Mouse (Mus musculus): ENCODE measurements around the gene Nol9. TPM values are rescaled to one million over a fixed set of nuclear protein-coding genes. Genes with fewer than 3 reads are reported as not detected.
"Not testable (repeated sequence)": the region's sequence is repeated elsewhere in the genome, so short reads cannot be mapped to it uniquely, and the experiment has no call there.

The Nol9 gene
- polyA plus RNA-seq, 1 experiment from 2014 or later = 28.3 TPM

- WGBS = 68% methylated on average over 15 of the region's 15 CpGs
Observed at GRCm38 (mm10) chr4:152028456-152028855, 10.7 kb upstream of the Nol9 start.

GRCm38 (mm10) chr4:152029087-152029486, 10.0 kb upstream of the Nol9 start:
- Histone ChIP-seq H3K27me3 (ENCODE audit: control insufficient read depth, insufficient read depth, low read length) (no peaks in the 10 kb centered on the region), H3K9ac (replicated peaks; ENCODE audit: low read length) (no peak overlapping the region), H3K4me2 (ENCODE audit: low read depth, low read length) (no peak overlapping the region), H3K4me3 (ENCODE audit: low read depth, low read length) (no peak overlapping the region), H3K4me1 (ENCODE audit: control insufficient read depth, insufficient read depth, low read length) (peaks cover 9% of the 10 kb centered on the region), H3K36me3 (replicated peaks; ENCODE audit: control insufficient read depth, insufficient read depth, low read depth, low read length) (no peaks in the 10 kb centered on the region), H3K9me3 (replicated peaks; ENCODE audit: control insufficient read depth, low read length) (no peaks in the 10 kb centered on the region), H3K27ac (replicated peaks; ENCODE audit: low read depth, low read length) (no peak overlapping the region)
- ATAC-seq (replicated peaks; ENCODE audit: insufficient number of reproducible peaks, low FRiP score, low TSS enrichment, low read depth) (no peak), DNase-seq (ENCODE audit: low spot score) (no peak)
- WGBS = 44% methylated on average over 5 of the region's 5 CpGs

More at GRCm38 (mm10) chr4:152028456-152028855, 10.7 kb upstream of the Nol9 start:
- H3K4me2 ChIP-seq (ENCODE audit: low read depth, low read length) = peak overlapping the region; percentile 79
- ATAC-seq (replicated peaks; ENCODE audit: insufficient number of reproducible peaks, low FRiP score, low TSS enrichment, low read depth) (no peak), DNase-seq (ENCODE audit: low spot score) (no peak)
- H3K27me3 ChIP-seq (ENCODE audit: control insufficient read depth, insufficient read depth, low read length) = no peaks in the 10 kb centered on the region
- H3K36me3 ChIP-seq (replicated peaks; ENCODE audit: control insufficient read depth, insufficient read depth, low read depth, low read length) = no peaks in the 10 kb centered on the region; the same call in 1 of the 2 replicates
- peak overlapping the region; percentile 61 for H3K4me3 ChIP-seq (ENCODE audit: low read depth, low read length)
- no peak overlapping the region for H3K27ac ChIP-seq (replicated peaks; ENCODE audit: low read depth, low read length)
- H3K4me1 ChIP-seq (ENCODE audit: control insufficient read depth, insufficient read depth, low read length) = peaks cover 9% of the 10 kb centered on the region
- H3K9me3 ChIP-seq (replicated peaks; ENCODE audit: control insufficient read depth, low read length) = no peaks in the 10 kb centered on the region
- no peak overlapping the region; the same call in 1 of the 2 replicates for H3K9ac ChIP-seq (replicated peaks; ENCODE audit: low read length)

GRCm38 (mm10) chr4:152029997-152030396, 9.1 kb upstream of the Nol9 start:
- H3K36me3 ChIP-seq (replicated peaks; ENCODE audit: control insufficient read depth, insufficient read depth, low read depth, low read length) = no peaks in the 10 kb centered on the region
- H3K4me3 ChIP-seq (ENCODE audit: low read depth, low read length) = no peak overlapping the region
- ATAC-seq (replicated peaks; ENCODE audit: insufficient number of reproducible peaks, low FRiP score, low TSS enrichment, low read depth) = no peak
- H3K4me1 ChIP-seq (ENCODE audit: control insufficient read depth, insufficient read depth, low read length) = peaks cover 9% of the 10 kb centered on the region
- no peaks in the 10 kb centered on the region for H3K27me3 ChIP-seq (ENCODE audit: control insufficient read depth, insufficient read depth, low read length)
- no peak for DNase-seq (ENCODE audit: low spot score)
- WGBS = 79% methylated on average over 4 of the region's 4 CpGs
- no peak overlapping the region for H3K9ac ChIP-seq (replicated peaks; ENCODE audit: low read length)
- no peaks in the 10 kb centered on the region for H3K9me3 ChIP-seq (replicated peaks; ENCODE audit: control insufficient read depth, low read length)
- no peak overlapping the region for H3K4me2 ChIP-seq (ENCODE audit: low read depth, low read length)
- H3K27ac ChIP-seq (replicated peaks; ENCODE audit: low read depth, low read length) = no peak overlapping the region

DNA sequence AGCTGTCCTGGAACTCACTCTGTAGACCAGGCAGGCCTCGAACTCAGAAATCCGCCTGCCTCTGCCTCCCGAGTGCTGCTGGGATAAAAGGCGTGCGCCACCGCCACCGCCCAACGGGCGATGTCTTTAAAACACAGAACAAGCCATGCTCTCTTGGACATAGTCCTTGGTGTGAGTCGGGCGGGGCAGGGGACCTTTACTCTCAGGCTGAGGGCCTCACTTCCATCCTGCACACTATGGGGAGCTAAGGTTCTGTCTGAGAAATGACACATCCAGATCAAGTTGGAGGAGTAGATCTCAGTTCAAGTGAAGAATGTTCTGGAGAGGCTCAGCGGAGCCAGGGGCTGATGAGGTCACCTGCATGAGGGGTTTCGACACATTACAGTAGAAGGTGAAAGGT, 6.2 kb upstream of the Nol9 start:
- ATAC-seq (replicated peaks; ENCODE audit: insufficient number of reproducible peaks, low FRiP score, low TSS enrichment, low read depth) (no peak), DNase-seq (ENCODE audit: low spot score) (no peak)
- H3K27me3 ChIP-seq (ENCODE audit: control insufficient read depth, insufficient read depth, low read length) = no peaks in the 10 kb centered on the region
- H3K9ac ChIP-seq (replicated peaks; ENCODE audit: low read length) = no peak overlapping the region
- H3K4me3 ChIP-seq (ENCODE audit: low read depth, low read length) = no peak overlapping the region
- H3K9me3 ChIP-seq (replicated peaks; ENCODE audit: control insufficient read depth, low read length) = no peaks in the 10 kb centered on the region
- H3K4me2 ChIP-seq (ENCODE audit: low read depth, low read length) = no peak overlapping the region
- H3K4me1 ChIP-seq (ENCODE audit: control insufficient read depth, insufficient read depth, low read length) = peaks cover 3% of the 10 kb centered on the region
- H3K36me3 ChIP-seq (replicated peaks; ENCODE audit: control insufficient read depth, insufficient read depth, low read depth, low read length) = no peaks in the 10 kb centered on the region
- H3K27ac ChIP-seq (replicated peaks; ENCODE audit: low read depth, low read length) = no peak overlapping the region
- WGBS = 85% methylated on average over 13 of the region's 13 CpGs

DNA sequence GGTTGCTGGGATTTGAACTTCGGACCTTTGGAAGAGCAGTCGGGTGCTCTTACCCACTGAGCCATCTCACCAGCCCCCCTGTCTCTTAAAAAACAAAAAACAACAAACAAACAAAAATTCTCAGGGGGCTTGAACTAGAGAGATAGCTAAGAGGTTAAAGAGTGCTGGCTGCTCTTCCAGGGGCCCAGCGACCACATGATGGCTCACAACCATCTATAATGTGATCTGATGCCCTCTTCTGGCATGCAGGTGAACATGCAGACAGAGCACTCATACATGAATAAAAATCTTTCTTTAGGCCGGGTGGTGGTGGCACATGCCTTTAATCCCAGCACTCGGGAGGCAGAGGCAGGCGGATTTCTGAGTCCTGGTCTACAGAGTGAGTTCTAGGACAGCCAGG, 2.7 kb upstream of the Nol9 start:
- H3K9me3 ChIP-seq (replicated peaks; ENCODE audit: control insufficient read depth, low read length); ATAC-seq (replicated peaks; ENCODE audit: insufficient number of reproducible peaks, low FRiP score, low TSS enrichment, low read depth); H3K4me1 ChIP-seq (ENCODE audit: control insufficient read depth, insufficient read depth, low read length): not testable (repeated sequence)

DNA sequence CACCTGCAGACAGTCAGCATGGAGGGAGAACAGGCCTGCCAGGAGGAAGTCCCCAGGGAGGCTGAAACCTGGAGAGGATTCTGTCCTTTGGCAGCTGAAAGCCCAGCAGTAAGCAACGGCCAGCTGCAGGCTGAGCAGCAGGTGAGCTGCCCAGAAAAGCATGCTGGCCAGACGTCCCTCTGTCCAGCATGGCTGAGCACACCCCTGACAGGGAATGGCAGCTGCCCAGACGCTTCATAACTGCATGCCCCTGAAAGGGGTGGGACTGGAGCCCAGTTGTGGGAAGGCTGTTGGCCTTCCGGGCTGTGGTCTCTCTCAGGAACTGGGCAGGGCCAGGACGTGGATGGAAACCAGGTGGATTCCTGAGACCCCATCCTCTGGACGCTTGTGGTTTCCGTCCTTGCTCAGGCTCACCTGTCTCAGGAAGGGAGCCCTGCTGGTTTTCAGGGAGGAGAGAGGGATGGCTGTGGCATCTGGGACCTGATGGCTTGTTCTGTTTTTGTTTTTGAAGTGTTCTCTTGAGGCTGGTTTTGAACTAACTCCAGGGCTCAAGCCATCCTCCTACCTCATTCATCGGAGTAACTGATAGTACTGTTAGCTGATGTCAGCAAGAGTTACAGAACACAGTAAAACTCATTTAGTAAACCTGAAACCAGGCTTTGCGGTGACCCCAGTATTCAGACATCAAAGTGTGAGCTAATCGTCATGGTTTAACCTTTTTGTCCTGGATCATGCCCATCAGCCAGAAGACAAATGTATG, 716 bp upstream of the Nol9 start, which contains the start of gene Tas1r1:
Tas1r1 (minus strand) TSS at position 344 of the 760 bp plus-strand sequence.
- H3K4me2 ChIP-seq (ENCODE audit: low read depth, low read length) = peak within 1 kb of the TSS; percentile 61
- H3K4me1 ChIP-seq (ENCODE audit: control insufficient read depth, insufficient read depth, low read length) = no peaks in the 10 kb centered on the region
- peak within 1 kb of the TSS; percentile 98 for H3K4me3 ChIP-seq (ENCODE audit: low read depth, low read length)
- no peak within 1 kb of the TSS for H3K27ac ChIP-seq (replicated peaks; ENCODE audit: low read depth, low read length)
- DNase-seq (ENCODE audit: low spot score) (no peak), ATAC-seq (replicated peaks; ENCODE audit: insufficient number of reproducible peaks, low FRiP score, low TSS enrichment, low read depth) (0 out of 2 replicates have a peak, but pooled peaks have one; percentile 44)
- peaks cover 17% of the 10 kb centered on the region for H3K36me3 ChIP-seq (replicated peaks; ENCODE audit: control insufficient read depth, insufficient read depth, low read depth, low read length)
- peak within 1 kb of the TSS; percentile 86 for H3K9ac ChIP-seq (replicated peaks; ENCODE audit: low read length)
- no peaks in the 10 kb centered on the region for H3K9me3 ChIP-seq (replicated peaks; ENCODE audit: control insufficient read depth, low read length)
- H3K27me3 ChIP-seq (ENCODE audit: control insufficient read depth, insufficient read depth, low read length) = no peaks in the 10 kb centered on the region
- 48% methylated on average over 10 of the region's 10 CpGs for WGBS

More for the DNA sequence above, 2.7 kb upstream of the Nol9 start:
- not testable (repeated sequence) for DNase-seq (ENCODE audit: low spot score); H3K4me2 ChIP-seq (ENCODE audit: low read depth, low read length); H3K27me3 ChIP-seq (ENCODE audit: control insufficient read depth, insufficient read depth, low read length); H3K4me3 ChIP-seq (ENCODE audit: low read depth, low read length); H3K9ac ChIP-seq (replicated peaks; ENCODE audit: low read length); H3K36me3 ChIP-seq (replicated peaks; ENCODE audit: control insufficient read depth, insufficient read depth, low read depth, low read length); H3K27ac ChIP-seq (replicated peaks; ENCODE audit: low read depth, low read length)
- WGBS = 91% methylated on average over 6 of the region's 6 CpGs

GRCm38 (mm10) chr4:152039831-152040310, 750 bp downstream of the Nol9 start:
- H3K9ac ChIP-seq (replicated peaks; ENCODE audit: low read length) = peak overlapping the region; percentile 86
- no peaks in the 10 kb centered on the region for H3K9me3 ChIP-seq (replicated peaks; ENCODE audit: control insufficient read depth, low read length)
- H3K36me3 ChIP-seq (replicated peaks; ENCODE audit: control insufficient read depth, insufficient read depth, low read depth, low read length) = peaks cover 24% of the 10 kb centered on the region
- no peak for DNase-seq (ENCODE audit: low spot score)
- peak; percentile 15 for ATAC-seq (replicated peaks; ENCODE audit: insufficient number of reproducible peaks, low FRiP score, low TSS enrichment, low read depth)
- WGBS = 5% methylated on average over 25 of the region's 25 CpGs
- H3K27me3 ChIP-seq (ENCODE audit: control insufficient read depth, insufficient read depth, low read length) = no peaks in the 10 kb centered on the region
- H3K27ac ChIP-seq (replicated peaks; ENCODE audit: low read depth, low read length) = no peak overlapping the region
- peak overlapping the region; percentile 61 for H3K4me2 ChIP-seq (ENCODE audit: low read depth, low read length)
- no peaks in the 10 kb centered on the region for H3K4me1 ChIP-seq (ENCODE audit: control insufficient read depth, insufficient read depth, low read length)
- peak overlapping the region; percentile 98 for H3K4me3 ChIP-seq (ENCODE audit: low read depth, low read length)

GRCm38 (mm10) chr4:152041924-152042641, 3.0 kb downstream of the Nol9 start:
- 95% methylated on average over 22 of the region's 22 CpGs for WGBS
- no peak overlapping the region for H3K4me2 ChIP-seq (ENCODE audit: low read depth, low read length)

More at GRCm38 (mm10) chr4:152041924-152042641, 3.0 kb downstream of the Nol9 start:
- no peaks in the 10 kb centered on the region for H3K9me3 ChIP-seq (replicated peaks; ENCODE audit: control insufficient read depth, low read length)
- no peak for ATAC-seq (replicated peaks; ENCODE audit: insufficient number of reproducible peaks, low FRiP score, low TSS enrichment, low read depth)
- H3K4me3 ChIP-seq (ENCODE audit: low read depth, low read length) = no peak overlapping the region
- H3K9ac ChIP-seq (replicated peaks; ENCODE audit: low read length) = no peak overlapping the region
- H3K27ac ChIP-seq (replicated peaks; ENCODE audit: low read depth, low read length) = no peak overlapping the region
- H3K27me3 ChIP-seq (ENCODE audit: control insufficient read depth, insufficient read depth, low read length) = no peaks in the 10 kb centered on the region
- peaks cover 32% of the 10 kb centered on the region for H3K36me3 ChIP-seq (replicated peaks; ENCODE audit: control insufficient read depth, insufficient read depth, low read depth, low read length)
- H3K4me1 ChIP-seq (ENCODE audit: control insufficient read depth, insufficient read depth, low read length) = no peaks in the 10 kb centered on the region
- no peak for DNase-seq (ENCODE audit: low spot score)
